Mouse (Mus musculus) bone marrow, adult 2 months (tissue): ENCODE measurements around the gene Fermt3. TPM values are rescaled to one million over a fixed set of nuclear protein-coding genes. Genes with fewer than 3 reads are reported as not detected.
A peak's percentile ranks its signal among the peaks of the same experiment; 100 is the strongest.

Experiments
- H3K27ac ChIP-seq: fragments of 200-500 bp; 2 replicates; pipeline ENCODE4 v1.5.1; 2012; ENCODE audit warnings: low read depth, mild to moderate bottlenecking, control low read depth, inconsistent platforms, low read length; ENCODE audit not compliant: control insufficient read depth, poor library complexity, insufficient read depth
- H3K4me1 ChIP-seq: fragments of 200-500 bp; 2 replicates; pipeline ENCODE4 v1.6.1; 2011; ENCODE audit warnings: low read length; ENCODE audit not compliant: control insufficient read depth, insufficient read depth
- H3K4me3 ChIP-seq: fragments of 200-500 bp; replicated peaks from 2 replicates; pipeline ENCODE3; 2011; ENCODE audit warnings: mild to moderate bottlenecking, low read depth, low read length, control low read depth; ENCODE audit not compliant: control insufficient read depth
- CTCF ChIP-seq: fragments of 200-500 bp; IDR thresholded peaks from 2 replicates; pipeline ENCODE4 v1.5.1; 2011; ENCODE audit warnings: low read length, control low read depth; ENCODE audit not compliant: control insufficient read depth, insufficient read depth
- POLR2A ChIP-seq: fragments of 200-500 bp; IDR thresholded peaks from 2 replicates; pipeline ENCODE4 v1.6.1; 2011; ENCODE audit warnings: low read depth, mild to moderate bottlenecking, control low read depth, low read length, borderline replicate concordance; ENCODE audit not compliant: control insufficient read depth
- whole genome bisulfite sequencing: fragments of 180-500 bp; shearing (Covaris S2); methylation state at CpG from one replicate; pipeline ENCODE4 v1.1.7; 2018; 5-methylcytosine and 5-hydroxymethylcytosine counted together
- polyA plus RNA-seq: library from polyadenylated mRNA; stranded (reverse); fragments of >200 nt; gene quantifications from 2 replicates; pipeline ENCODE4 v1.2.4, GENCODE M21; 2011; ENCODE audit warnings: low replicate concordance; ENCODE audit not compliant: missing spikeins, insufficient read depth, insufficient read length

Gene Fermt3
- polyA plus RNA-seq, 1 experiment = 202 TPM

- TF ChIP-seq CTCF (peak; percentile 58), POLR2A (peak; percentile 31; the same call in 1 of the 2 replicates)
- H3K27ac ChIP-seq = peak overlapping the region; percentile 80
- 2% methylated on average over 59 of the region's 59 CpGs for WGBS
- H3K4me3 ChIP-seq = peak overlapping the region; percentile 73
- H3K4me1 ChIP-seq = peaks cover 3% of the 10 kb centered on the region; the same call in 1 of the 2 replicates
Measured at GRCm38 (mm10) chr19:6979486-6980380, 39.5 kb downstream of the Fermt3 start.

GRCm38 (mm10) chr19:6979001-6979479 is 40.2 kb downstream of the Fermt3 start:
- H3K4me1 ChIP-seq = peaks cover 3% of the 10 kb centered on the region; the same call in 1 of the 2 replicates
- 23% methylated on average over 11 of the region's 11 CpGs for WGBS

GRCm38 (mm10) chr19:6978639-6978974 is 40.7 kb downstream of the Fermt3 start:
- H3K4me1 ChIP-seq = peaks cover 3% of the 10 kb centered on the region; the same call in 1 of the 2 replicates
- WGBS = 57% methylated on average over 3 of the region's 3 CpGs
- TF ChIP-seq POLR2A (no peak), CTCF (no peak)
- H3K27ac ChIP-seq = no peak overlapping the region
- H3K4me3 ChIP-seq = no peak overlapping the region

More at GRCm38 (mm10) chr19:6979001-6979479, 40.2 kb downstream of the Fermt3 start:
- Histone ChIP-seq H3K27ac (peak overlapping the region; percentile 42; the same call in 1 of the 2 replicates), H3K4me3 (peak overlapping the region; percentile 73)
- TF ChIP-seq POLR2A = no peak

- H3K4me1 ChIP-seq = peaks cover 3% of the 10 kb centered on the region; the same call in 1 of the 2 replicates
- no peak overlapping the region for H3K27ac ChIP-seq
- no peak overlapping the region for H3K4me3 ChIP-seq
Measured at GRCm38 (mm10) chr19:6977759-6978638, 41.3 kb downstream of the Fermt3 start.

GRCm38 (mm10) chr19:6975537-6976521 is 43.4 kb downstream of the Fermt3 start, which contains the start of gene Plcb3:
Gene Plcb3, minus strand, starts transcription at chr19:6976470.
- peak within 1 kb of the TSS; percentile 67 for H3K4me3 ChIP-seq
- peak within 1 kb of the TSS; percentile 66 for H3K27ac ChIP-seq
- TF ChIP-seq POLR2A (peak; percentile 28; the same call in 1 of the 2 replicates), CTCF (peak; percentile 52; the same call in 1 of the 2 replicates)
- WGBS = under 1% methylated on average over 16 of the region's 16 CpGs
- H3K4me1 ChIP-seq = peaks cover 3% of the 10 kb centered on the region; the same call in 1 of the 2 replicates

More at GRCm38 (mm10) chr19:6977759-6978638, 41.3 kb downstream of the Fermt3 start:
- TF ChIP-seq CTCF (no peak), POLR2A (no peak)
- WGBS = 78% methylated on average over 13 of the region's 13 CpGs

- WGBS = 2% methylated on average over 77 of the region's 84 CpGs
- TF ChIP-seq POLR2A (no peak), CTCF (no peak)
- Histone ChIP-seq H3K4me3 (peak within 1 kb of the TSS; percentile 87), H3K4me1 (peaks cover 4% of the 10 kb centered on the region; the same call in 1 of the 2 replicates), H3K27ac (peak within 1 kb of the TSS; percentile 66)
Measured at GRCm38 (mm10) chr19:6974211-6975205, 44.8 kb downstream of the Fermt3 start, which contains the start of gene Ppp1r14b. Gene Ppp1r14b, plus strand, starts transcription at chr19:6974968.

GRCm38 (mm10) chr19:6973581-6974190 is 45.6 kb downstream of the Fermt3 start:
- TF ChIP-seq CTCF (no peak), POLR2A (no peak)
- WGBS = 23% methylated on average over 12 of the region's 12 CpGs
- H3K4me1 ChIP-seq = peaks cover 4% of the 10 kb centered on the region; the same call in 1 of the 2 replicates
- no peak overlapping the region for H3K4me3 ChIP-seq
- H3K27ac ChIP-seq = no peak overlapping the region
